Mouse (Mus musculus) lung, adult 10 weeks (tissue): ENCODE results near the gene Fbxw27. TPM values are rescaled to one million over a fixed set of nuclear protein-coding genes. Genes with fewer than 3 reads are reported as not detected.

Experiments used
- polyA plus RNA-seq: library from polyadenylated mRNA; stranded (reverse); fragments of 350-450 nt; fragmentation: Illumina TruSeq; extraction: RNeasy Lipid Tissue Mini Kit (QIAGEN cat#74804); gene quantifications from one replicate; pipeline ENCODE4 v1.2.3, GENCODE M21; 2014; ENCODE audit warnings: low read depth, low replicate concordance; ENCODE audit not compliant: insufficient read depth

The Fbxw27 gene
- not detected for polyA plus RNA-seq

DNA sequence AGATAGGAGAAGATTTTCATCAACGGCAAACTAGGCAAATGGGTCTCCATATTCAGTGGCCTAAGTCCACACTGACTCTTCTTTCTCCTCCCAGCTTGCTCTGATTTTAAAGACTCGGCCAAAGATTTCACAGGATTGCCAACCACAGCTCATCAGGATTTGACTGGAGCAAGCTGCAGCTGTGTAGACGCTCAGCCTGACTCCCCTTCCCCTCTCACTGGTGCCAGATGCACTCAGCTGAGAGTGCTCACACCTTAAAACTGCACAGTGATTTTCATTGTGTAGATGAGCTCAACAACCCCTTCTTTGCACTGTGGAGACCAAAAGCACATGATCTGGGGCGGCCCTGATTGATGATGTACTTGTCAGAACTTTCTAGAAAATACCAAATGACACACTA, at the start of gene Fbxw27:
Gene Fbxw27 (minus strand): TSS at position 101 of the 400 bp plus-strand sequence.

DNA sequence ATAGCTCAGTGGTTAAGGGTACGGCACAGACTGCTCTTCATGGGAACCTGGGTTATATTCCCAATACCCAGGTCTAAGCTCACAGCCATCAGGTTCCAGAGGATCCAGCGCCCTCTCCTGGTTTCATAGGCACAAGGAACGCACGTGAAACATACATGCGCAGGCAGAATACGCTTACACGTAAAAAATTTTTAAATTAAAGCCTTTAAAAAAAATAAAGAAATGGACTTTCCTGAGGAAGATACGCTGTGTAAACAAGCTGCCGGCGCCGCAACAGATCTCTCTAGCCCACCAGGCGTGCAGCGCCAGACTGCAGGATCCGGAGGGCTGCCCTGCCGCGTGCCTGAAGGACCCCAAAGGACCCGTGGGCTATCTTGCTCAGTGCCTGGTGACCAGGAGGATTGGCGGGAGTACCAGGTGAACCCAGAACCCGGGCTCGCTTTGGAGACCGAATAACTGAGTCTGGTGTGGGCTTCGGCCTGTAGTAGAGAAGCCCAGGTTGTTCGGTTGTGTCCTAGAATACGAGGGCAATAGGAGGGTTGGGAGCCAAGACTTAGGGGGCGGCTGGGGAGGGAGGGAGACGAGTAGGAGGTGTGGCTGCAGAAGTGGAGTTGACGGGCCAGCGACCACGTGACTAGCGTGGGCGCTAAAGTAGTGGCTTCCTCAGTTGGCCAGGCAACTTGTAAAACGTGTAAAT, 42.1 kb upstream of the Fbxw27 start, which contains the start of gene Nme6:
Gene Nme6 (plus strand): TSS at position 359 of the 697 bp plus-strand sequence.

DNA sequence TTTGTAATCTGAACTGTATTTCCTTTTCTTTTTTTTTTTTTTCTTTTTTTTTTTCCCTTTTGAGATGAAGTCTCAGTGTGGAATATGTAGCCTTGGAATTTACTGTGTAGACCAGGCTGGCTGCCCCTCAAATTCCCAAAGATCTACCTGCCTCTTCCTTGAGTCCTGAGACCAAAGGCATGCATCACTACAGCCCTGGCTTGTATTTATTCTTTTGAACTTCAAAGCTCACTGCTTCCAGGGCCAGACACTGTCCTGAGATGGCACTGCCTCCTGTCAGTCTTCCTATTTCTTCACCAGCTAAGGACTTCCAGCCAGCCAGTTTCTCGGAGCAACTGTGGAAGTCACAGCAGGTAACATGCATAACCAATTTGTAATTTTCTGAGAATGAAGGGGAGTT, 21.5 kb upstream of the Fbxw27 start, which contains the start of gene Spink8:
Gene Spink8 (plus strand): TSS at position 301 of the 400 bp plus-strand sequence.

DNA sequence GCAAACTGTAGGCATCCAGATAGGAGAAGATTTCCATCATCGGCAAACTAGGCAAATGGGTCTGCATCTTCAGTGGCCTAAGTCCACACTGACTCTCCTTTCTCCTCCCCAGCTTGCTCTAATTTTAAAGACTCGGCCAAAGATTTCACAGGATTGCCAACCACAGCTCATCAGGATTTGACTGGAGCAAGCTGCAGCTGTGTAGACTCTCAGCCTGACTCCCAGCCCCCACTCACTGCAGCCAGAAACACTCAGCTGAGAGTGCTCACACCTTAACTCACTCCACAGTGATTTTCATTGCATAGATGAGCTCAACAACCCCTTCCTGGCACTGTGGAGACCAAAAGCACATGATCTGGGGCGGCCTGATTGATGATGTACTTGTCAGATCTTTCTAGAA, 44.5 kb downstream of the Fbxw27 start, which contains the start of gene Fbxw26:
Gene Fbxw26 (minus strand): TSS at position 101 of the 400 bp plus-strand sequence.

Other genes with a start within 250 kb of the Fbxw27 start
- not detected for gene Fbxw15, start 222.4 kb downstream of the Fbxw27 start, polyA plus RNA-seq
- not detected for gene Fbxw24, start 164.6 kb downstream of the Fbxw27 start, polyA plus RNA-seq
- not detected for gene Fbxw25, start 126.0 kb downstream of the Fbxw27 start, polyA plus RNA-seq
- not detected for gene Fbxw18, start 88.0 kb downstream of the Fbxw27 start, polyA plus RNA-seq
- gene Fbxw26, start 44.6 kb downstream of the Fbxw27 start, polyA plus RNA-seq, result not detected
- not detected for gene Spink8, start 21.6 kb upstream of the Fbxw27 start, polyA plus RNA-seq
- 15.4 TPM for gene Nme6, start 42.1 kb upstream of the Fbxw27 start, polyA plus RNA-seq
- gene Camp, start 58.9 kb upstream of the Fbxw27 start, polyA plus RNA-seq, result 0.59 TPM
- gene Cdc25a, start 84.9 kb upstream of the Fbxw27 start, polyA plus RNA-seq, result 4.7 TPM
- 71.6 TPM for gene Map4, start 140.8 kb upstream of the Fbxw27 start, polyA plus RNA-seq